Comparison of ENCODE assay signal across 8 mouse cellular contexts in the genomic region with DNA sequence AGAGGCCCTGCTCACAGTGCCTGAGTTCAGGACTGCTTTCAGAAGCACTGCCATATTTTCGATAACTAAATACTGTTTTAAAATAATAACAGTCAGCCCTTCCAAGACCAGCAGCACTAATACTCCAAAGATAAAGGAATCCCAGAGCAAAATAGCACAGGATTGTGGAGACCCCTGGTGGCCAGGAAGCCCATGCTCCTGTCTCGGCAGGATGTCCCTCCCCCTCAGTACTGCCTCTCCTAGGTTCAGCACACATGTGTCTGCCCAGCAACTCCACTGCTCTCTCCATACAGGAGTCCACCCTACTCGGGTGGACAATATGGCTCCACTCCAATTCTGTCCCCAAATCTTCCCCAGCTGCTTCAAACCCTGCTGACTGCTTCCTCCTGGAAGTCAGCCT. TPM values are rescaled to one million over a fixed set of nuclear protein-coding genes. Genes with fewer than 3 reads are reported as not detected.
A peak's percentile ranks its signal among the peaks of the same experiment; 100 is the strongest.
DNase-seq lines count a peak whose midpoint lies in the region; ATAC-seq and TF ChIP-seq lines count a peak whose summit lies in the region.

No protein-coding gene starts in this region.

- no peak for ATAC-seq in intestine, postnatal 0 days
- no peak for ATAC-seq in liver, embryonic 14.5 days (ENCODE audit: insufficient read depth)

- H3K27ac ChIP-seq in cerebellum, adult 2 months (ENCODE audit: insufficient read depth, low read length), result no peak overlapping the region
- no peak overlapping the region for H3K27ac ChIP-seq in intestine, postnatal 0 days (ENCODE audit: low read depth, low read length)
- H3K27ac ChIP-seq in liver, embryonic 14.5 days, result no peak overlapping the region
- H3K27ac ChIP-seq in olfactory bulb, adult 2 months (ENCODE audit: insufficient read depth, low read depth, low read length), result no peak overlapping the region

- H3K4me2 ChIP-seq in intestine, postnatal 0 days (replicated peaks; ENCODE audit: low read depth), result no peak overlapping the region
- H3K4me2 ChIP-seq in liver, embryonic 14.5 days (ENCODE audit: low read depth), result no peak overlapping the region

- no peaks in the 10 kb centered on the region for H3K27me3 ChIP-seq in cerebellum, adult 2 months (ENCODE audit: control insufficient read depth, insufficient read depth, low read length)
- no peaks in the 10 kb centered on the region for H3K27me3 ChIP-seq in intestine, postnatal 0 days (replicated peaks; ENCODE audit: control insufficient read depth, insufficient read depth, low read length)
- H3K27me3 ChIP-seq in liver, embryonic 14.5 days (ENCODE audit: control insufficient read depth, insufficient read depth, low read length), result no peaks in the 10 kb centered on the region

- peak; percentile 75 for TF ChIP-seq CTCF in cerebellum, adult 2 months (IDR thresholded peaks at IDR 0.05; ENCODE audit: borderline replicate concordance, insufficient read depth, low read depth, low read length)
- peak; percentile 80 for TF ChIP-seq CTCF in intestine, postnatal 0 days (IDR thresholded peaks at IDR 0.05; ENCODE audit: low read depth)
- TF ChIP-seq CTCF in liver, embryonic 14.5 days (IDR thresholded peaks at IDR 0.05; ENCODE audit: low read depth), result peak; percentile 58
- TF ChIP-seq CTCF in olfactory bulb, adult 2 months (IDR thresholded peaks at IDR 0.05; ENCODE audit: insufficient read depth, low read depth, low read length), result peak; percentile 73

- H3K4me1 ChIP-seq in cerebellum, adult 2 months (ENCODE audit: control insufficient read depth, insufficient read depth, low read length), result no peaks in the 10 kb centered on the region
- H3K4me1 ChIP-seq in intestine, postnatal 0 days (replicated peaks; ENCODE audit: control insufficient read depth, insufficient read depth, low read length), result no peaks in the 10 kb centered on the region
- peaks cover 0 to 9% of the 10 kb centered on the region in 2 experiments; a peak in 2 of 4 replicates for H3K4me1 ChIP-seq in liver, embryonic 14.5 days (replicated peaks; ENCODE audit: control insufficient read depth in 2 of 2, insufficient read depth in 2 of 2, low read length in 1 of 2)
- peaks cover 31% of the 10 kb centered on the region for H3K4me1 ChIP-seq in olfactory bulb, adult 2 months (ENCODE audit: control insufficient read depth, insufficient read depth, low read length)

- TF ChIP-seq EP300 in liver, embryonic 14.5 days (IDR thresholded peaks at IDR 0.05; ENCODE audit: low read depth), result no peak

- WGBS in cerebellum, adult 2 months, result 29% methylated on average over 3 of the region's 3 CpGs
- 15% methylated on average over 3 of the region's 3 CpGs for WGBS in intestine, postnatal 0 days
- WGBS in liver, embryonic 14.5 days (ENCODE audit: insufficient replicate concordance), result 12% methylated on average over 3 of the region's 3 CpGs
- WGBS in olfactory bulb, adult 2 months, result 17% methylated on average over 3 of the region's 3 CpGs

- H3K9me3 ChIP-seq in intestine, postnatal 0 days (ENCODE audit: control insufficient read depth), result no peaks in the 10 kb centered on the region
- H3K9me3 ChIP-seq in liver, embryonic 14.5 days (ENCODE audit: control insufficient read depth, low read length), result no peaks in the 10 kb centered on the region

- DNase-seq in layer of hippocampus, adult 11-12 months (ENCODE audit: low spot score), result peak; percentile 77
- DNase-seq in layer of hippocampus, adult 9-10 months (ENCODE audit: low spot score), result no peak
- peak; percentile 41 to 64 for DNase-seq in cerebellum, adult 2 months
- peak; percentile 53 to 76 for DNase-seq in frontal cortex, postnatal 14 days (ENCODE audit: low spot score in 2 of 2)
- DNase-seq in liver, embryonic 14.5 days (ENCODE audit: low read depth in 3 of 3, low spot score in 3 of 3), result no peak
- peak; percentile 73 for DNase-seq in urinary bladder, postnatal 14 days (ENCODE audit: low spot score)

- H3K4me3 ChIP-seq in cerebellum, adult 2 months (replicated peaks; ENCODE audit: insufficient read depth, low read depth, low read length), result no peak overlapping the region
- no peak overlapping the region for H3K4me3 ChIP-seq in intestine, postnatal 0 days (ENCODE audit: low read depth, low read length)
- no peak overlapping the region for H3K4me3 ChIP-seq in liver, embryonic 14.5 days (ENCODE audit: insufficient read depth in 1 of 2, low read depth in 2 of 2, low read length in 2 of 2)
- H3K4me3 ChIP-seq in olfactory bulb, adult 2 months (ENCODE audit: insufficient read depth, low read depth, low read length), result no peak overlapping the region

- no peak overlapping the region for H3K9ac ChIP-seq in intestine, postnatal 0 days (ENCODE audit: low read depth, low read length)
- H3K9ac ChIP-seq in liver, embryonic 14.5 days (replicated peaks), result no peak overlapping the region

- no peaks in the 10 kb centered on the region for H3K36me3 ChIP-seq in intestine, postnatal 0 days (ENCODE audit: control insufficient read depth, insufficient read depth)
- H3K36me3 ChIP-seq in liver, embryonic 14.5 days (replicated peaks; ENCODE audit: control insufficient read depth, insufficient read depth, low read depth), result no peaks in the 10 kb centered on the region

- TF ChIP-seq POLR2A in cerebellum, adult 2 months (IDR thresholded peaks at IDR 0.05; ENCODE audit: borderline replicate concordance, insufficient read depth, low read length), result no peak
- no peak for TF ChIP-seq POLR2A in olfactory bulb, adult 2 months (IDR thresholded peaks at IDR 0.05; ENCODE audit: insufficient read depth, low read depth, low read length)

RNA-seq across cellular contexts. Expression of gene Sardh, which starts 12.4 kb away (rescaled TPM):
- 10.5 and 11.3 TPM in 2 replicates for polyA plus RNA-seq in cerebellum, adult 2 months (2012; rRNA removed)
- polyA plus RNA-seq in intestine, postnatal 0 days (2015; fragmentation: Nextera tagmentation; extraction: Ambion mirVana), result 3.1 and 3.2 TPM in 2 replicates
- 18.1 and 21.9 TPM in 2 replicates for polyA plus RNA-seq in liver, embryonic 14.5 days (2012; rRNA removed)
- polyA plus RNA-seq in liver, embryonic 14.5 days (2014; fragmentation: Nextera tagmentation; extraction: Ambion mirVana), result 25.9 and 34.9 TPM in 2 replicates
- polyA plus RNA-seq in olfactory bulb, adult 2 months (2012; ENCODE audit: insufficient read depth, insufficient read length, low replicate concordance, missing spikeins), result not detected in 2 replicates

Comparison
In these comparisons a context has a peak if more than half of its experiments do, and no peak if none do; other contexts are left out.
1. DNase-seq: peak in layer of hippocampus, adult 11-12 months (single experiment), cerebellum, adult 2 months (2 of 2), frontal cortex, postnatal 14 days (2 of 2) and urinary bladder, postnatal 14 days (single experiment); none in layer of hippocampus, adult 9-10 months (single experiment) and liver, embryonic 14.5 days (0 of 3).
2. Peak in every context shown above with its lines, with median percentiles within 50 percentile points of each other: CTCF ChIP-seq.